Mouse (Mus musculus): ENCODE data around the gene Prr14l.
"Not testable (repeated sequence)": the region's sequence is repeated elsewhere in the genome, so short reads cannot be mapped to it uniquely, and the experiment has no call there.

DNA sequence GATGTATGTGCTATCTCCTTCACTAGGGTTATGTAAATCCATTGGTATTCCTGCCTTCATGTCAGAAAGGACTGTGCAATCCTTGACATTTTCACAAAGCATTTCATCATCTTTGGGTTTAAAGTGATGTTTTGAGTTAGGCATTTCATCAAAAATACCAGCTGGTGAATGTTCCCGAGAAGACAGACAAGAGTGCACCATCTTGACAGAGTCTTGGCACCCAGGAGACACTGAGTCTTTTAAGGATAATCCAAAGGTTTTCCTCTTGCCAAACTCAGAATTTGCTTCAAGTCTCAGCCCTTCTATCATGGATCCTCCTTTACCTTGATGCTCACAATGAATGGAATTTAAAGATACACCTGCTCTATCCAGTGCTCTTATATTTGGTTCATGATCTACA lies 25.3 kb downstream of the Prr14l start:
- not testable (repeated sequence) for TF ChIP-seq CTCF (IDR thresholded peaks at IDR 0.05; ENCODE audit: low read depth); EP300 (optimal IDR thresholded peaks at IDR 0.05)

Measured in stomach, postnatal 0 days (tissue).